Mouse (Mus musculus): ENCODE measurements around the gene Olfr1360.

Gene Olfr1360

GRCm38 (mm10) chr13:21663286-21663685, 13.9 kb downstream of the Olfr1360 start, which contains the start of gene Olfr1361:
Olfr1361 (minus strand) TSS chr13:21663386.
- no peak for DNase-seq (ENCODE audit: low read depth, low spot score)

GRCm38 (mm10) chr13:21642418-21642817, 34.8 kb downstream of the Olfr1360 start, which contains the start of gene Olfr11:
Olfr11 (minus strand) TSS chr13:21642518.
- DNase-seq (ENCODE audit: low read depth, low spot score): no peak
